Mouse (Mus musculus) layer of hippocampus, adult 9-11 months (tissue): ENCODE results near the gene Scn10a.

Experiments used
- DNase-seq: peaks from one replicate; pipeline ENCODE4 v3.0.0; 2022

Scn10a gene

DNA sequence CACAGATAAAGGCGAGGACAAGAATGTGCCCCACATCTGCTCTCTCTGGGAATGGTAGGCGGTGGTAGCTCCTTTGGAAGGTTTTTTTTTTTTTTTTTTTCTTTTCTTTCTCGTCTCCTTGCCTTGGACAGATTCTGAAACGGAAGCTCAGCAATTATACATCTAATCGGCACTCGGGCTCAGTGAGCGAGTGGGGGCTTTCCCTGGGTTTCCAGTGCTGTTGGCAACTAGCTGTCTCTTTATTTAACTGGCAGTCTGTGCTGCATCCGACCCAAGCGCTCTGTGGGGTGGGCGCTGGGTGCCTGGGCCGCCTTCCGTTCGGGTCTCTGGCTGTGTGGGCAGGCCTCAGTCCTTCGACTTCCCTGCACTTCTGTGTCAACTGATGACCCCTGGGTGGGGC lies 146.1 kb downstream of the Scn10a start:
- no peak for DNase-seq

GRCm38 (mm10) chr9:119571411-119571888 lies 147.7 kb downstream of the Scn10a start:
- DNase-seq = no peak

DNA sequence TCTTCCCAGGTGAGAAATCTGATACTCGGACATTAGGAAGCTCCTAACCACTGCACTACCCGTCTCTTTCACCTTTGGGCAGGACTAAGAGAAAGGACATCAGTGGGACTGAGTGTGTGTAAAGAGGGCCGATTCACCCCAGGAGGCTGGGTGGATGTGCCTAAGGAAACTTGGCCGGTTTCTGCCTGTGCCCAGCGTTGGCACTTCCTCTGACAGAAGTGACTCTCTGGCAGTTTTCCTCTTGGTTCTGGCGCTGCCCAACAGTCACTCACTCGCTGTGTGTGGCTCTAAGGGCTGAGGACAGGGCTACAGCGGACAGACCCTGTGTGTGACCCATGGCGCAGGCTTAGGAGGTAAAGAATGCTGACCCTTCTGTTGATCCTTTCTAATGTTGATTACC lies 148.5 kb downstream of the Scn10a start:
- DNase-seq = no peak

GRCm38 (mm10) chr9:119568732-119569131 lies 150.4 kb downstream of the Scn10a start:
- DNase-seq = no peak

DNA sequence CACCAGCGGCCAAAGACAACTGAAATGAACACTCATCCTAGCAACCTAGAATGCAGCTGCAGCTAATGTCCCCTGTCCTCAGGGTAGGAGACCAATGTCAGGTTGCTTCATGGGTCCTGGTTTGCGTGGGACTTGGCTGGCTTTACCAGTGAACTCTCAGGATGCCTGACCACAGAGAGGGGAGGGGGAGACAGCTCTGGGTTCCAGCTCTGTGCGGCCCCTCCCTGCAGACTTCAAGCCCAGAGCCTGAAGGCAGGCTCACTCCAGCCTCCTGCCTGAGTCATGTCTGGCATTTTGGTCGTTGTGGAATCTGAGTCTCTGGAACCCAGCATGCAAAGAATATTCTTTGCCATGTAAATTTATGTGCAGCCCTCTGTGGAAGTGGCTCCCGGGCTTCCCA lies 151.3 kb downstream of the Scn10a start:
- no peak for DNase-seq

- DNase-seq = no peak
These were observed 152.9 kb downstream of the Scn10a start for GRCm38 (mm10) chr9:119566214-119566613.

- no peak for DNase-seq
These were observed 154.3 kb downstream of the Scn10a start for GRCm38 (mm10) chr9:119564803-119565202.

DNA sequence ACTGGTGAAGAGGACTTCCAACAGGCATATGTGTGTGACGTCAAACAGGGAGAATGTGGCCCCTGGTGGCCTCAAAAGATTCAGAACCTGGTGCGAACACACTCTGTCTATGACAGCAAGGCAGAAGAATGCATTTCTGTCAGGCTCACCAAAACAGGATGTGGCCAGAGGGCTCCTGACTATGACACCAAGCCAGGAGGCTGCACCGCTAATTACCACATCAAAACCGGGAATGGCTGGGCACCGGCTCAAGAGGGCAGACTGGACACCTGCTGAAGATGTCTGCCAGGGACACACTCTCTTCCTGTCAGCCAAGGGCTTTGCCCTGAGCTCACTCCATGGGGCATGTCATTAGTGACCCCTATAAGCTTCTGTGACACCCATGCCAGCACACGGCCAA lies 155.5 kb downstream of the Scn10a start:
- no peak for DNase-seq

- no peak for DNase-seq
These were observed 156.9 kb downstream of the Scn10a start for GRCm38 (mm10) chr9:119562256-119562655.

GRCm38 (mm10) chr9:119561746-119562145 lies 157.4 kb downstream of the Scn10a start:
- no peak for DNase-seq

- no peak for DNase-seq
These were observed 159.4 kb downstream of the Scn10a start for GRCm38 (mm10) chr9:119559537-119560276.
